Mouse (Mus musculus) layer of hippocampus, adult 11-12 months (tissue): Measurements from ENCODE around the gene Trak1.
"Not testable (repeated sequence)": the region's sequence is repeated elsewhere in the genome, so short reads cannot be mapped to it uniquely, and the experiment has no call there.

Experiments
- DNase-seq: peaks from one replicate; pipeline ENCODE4 v3.0.0; 2022; ENCODE audit warnings: low spot score

Gene Trak1

DNA sequence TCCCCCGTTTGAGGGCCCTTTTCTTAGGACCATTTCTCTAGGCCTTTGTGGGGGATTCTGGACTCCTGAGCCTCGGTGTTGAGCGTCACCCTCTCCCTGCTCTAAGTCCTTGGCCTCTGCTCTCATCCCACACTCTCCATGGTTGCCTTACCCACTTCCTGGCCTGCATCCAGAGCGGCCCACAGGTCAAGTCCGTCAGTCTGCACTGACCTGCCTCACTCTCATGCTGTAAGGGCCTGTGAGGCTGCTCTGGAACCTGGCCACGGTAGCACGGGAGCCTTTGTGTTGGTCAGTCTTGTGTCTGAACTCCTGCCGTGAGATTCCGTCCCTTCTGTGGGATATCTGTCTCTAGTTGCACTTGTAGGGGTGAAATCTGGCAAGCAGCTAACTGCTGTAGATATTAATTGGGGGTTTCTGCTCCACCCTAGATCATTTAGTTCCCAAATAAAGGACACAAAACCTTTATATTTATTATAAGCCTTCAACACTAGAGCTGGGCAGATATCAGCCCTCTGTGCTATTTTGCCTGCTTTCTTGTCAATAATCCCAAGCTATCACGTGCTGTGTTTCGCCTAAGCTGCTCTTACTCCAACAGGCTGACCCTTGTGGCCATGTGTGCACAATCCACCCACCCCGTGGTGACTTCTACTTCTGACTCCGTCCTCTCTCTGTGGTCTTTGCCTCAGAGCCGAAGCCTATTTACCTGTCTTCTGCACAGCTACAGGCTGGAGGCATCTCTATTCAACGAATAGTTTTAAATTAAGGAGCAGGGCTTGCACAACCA is 136.6 kb downstream of the Trak1 start:
- no peak for DNase-seq

DNA sequence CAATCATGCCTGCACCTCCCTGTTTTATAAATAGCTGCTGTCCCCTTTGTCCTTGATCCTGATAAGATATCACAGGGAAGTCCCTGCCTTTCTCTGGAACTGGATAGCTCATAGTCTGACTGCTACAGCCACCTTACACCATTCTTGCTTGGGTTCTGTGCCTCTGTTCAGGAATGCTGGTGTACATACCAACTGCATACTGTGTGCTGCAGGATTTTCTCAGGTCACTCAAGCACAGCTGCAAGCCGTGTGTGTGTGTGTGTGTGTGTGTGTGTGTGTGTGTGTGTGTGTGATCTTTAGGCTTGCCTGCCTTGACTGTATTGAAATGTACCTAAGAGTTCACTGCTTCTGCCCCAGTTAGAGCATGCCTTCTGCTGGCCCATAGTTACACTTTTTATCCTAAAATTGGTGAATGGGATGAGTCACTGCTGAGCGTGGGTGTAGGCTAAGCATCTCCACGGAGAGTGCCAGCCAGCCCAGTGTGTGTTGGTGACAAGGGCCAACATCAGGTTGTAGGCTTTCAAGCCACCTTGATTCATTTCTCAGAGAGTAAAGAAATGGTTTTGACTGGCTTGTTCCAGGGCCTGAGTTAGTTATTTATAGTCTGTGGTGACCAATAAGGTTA is 138.1 kb downstream of the Trak1 start:
- DNase-seq, result no peak

DNA sequence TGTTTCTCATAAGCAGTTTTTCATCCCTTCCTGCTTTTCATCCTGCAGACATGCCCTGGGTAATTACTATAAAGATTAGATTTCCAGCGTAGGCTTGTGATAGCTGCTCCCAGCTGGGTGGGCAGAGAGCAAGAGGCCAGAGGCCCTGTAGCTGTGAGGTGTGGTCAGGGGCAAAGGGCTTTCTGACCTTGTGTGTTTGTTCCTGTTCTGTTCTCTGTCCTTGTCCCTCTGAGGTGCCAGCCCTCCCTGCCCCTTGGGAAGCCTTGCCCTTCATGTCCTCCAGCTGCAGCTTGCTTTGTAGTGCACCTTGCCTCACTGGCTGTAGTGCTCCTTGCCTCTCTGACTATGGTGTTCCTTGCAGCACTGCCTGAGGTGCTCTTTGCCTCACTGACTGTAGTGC is 139.2 kb downstream of the Trak1 start:
- no peak for DNase-seq

GRCm38 (mm10) chr9:121442145-121442544 is 144.8 kb downstream of the Trak1 start:
- DNase-seq, result no peak

DNA sequence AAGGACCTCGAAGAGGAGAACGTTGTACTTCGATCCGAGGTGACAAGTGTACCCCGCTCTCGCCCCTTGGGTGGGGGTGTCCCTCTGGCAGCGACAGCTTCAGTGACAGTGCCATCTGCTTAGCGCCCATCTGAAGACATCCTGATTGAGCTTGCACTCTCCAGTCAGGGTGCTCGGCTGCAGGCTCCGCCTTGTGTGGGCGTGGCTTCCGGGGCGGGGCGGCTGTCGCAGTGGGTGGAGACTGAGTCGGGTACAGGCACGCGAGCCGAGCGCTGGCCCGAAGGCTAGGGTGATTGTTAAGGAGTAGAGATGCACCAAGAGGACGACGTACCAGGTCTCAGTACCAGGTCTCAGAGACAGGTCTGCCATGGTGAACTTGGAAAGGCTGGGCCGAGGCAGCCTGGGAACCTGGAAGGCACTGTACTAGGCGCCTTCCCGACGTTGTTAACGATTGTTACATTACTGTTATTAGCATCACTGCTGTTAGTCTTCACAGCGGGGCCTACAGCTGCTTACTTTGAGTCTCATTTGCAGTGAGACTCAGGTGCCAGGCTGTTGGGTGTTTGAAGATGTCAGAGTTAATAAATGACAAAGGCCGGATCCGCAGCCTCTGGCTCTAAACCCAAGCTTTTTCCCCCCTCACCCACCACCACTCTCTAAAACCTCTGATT is 146.5 kb downstream of the Trak1 start:
- DNase-seq, result no peak

DNA sequence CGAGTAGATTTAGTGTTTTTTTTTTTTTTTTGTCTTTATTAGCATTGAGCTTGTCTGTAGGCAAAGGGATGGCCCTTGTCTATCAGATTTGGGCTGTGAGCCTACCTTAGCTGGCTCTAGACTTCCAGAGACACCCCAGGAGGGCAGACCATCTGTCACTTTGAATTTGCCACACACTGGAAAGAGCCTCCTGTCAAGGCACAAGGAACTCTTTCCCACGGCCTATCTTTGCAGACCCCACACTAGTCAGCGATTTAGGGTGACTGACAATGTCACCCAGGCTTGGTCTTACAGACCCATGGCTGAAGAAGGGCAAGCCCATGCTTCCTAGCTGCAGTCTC is 147.0 kb downstream of the Trak1 start:
- no peak for DNase-seq

- peak; percentile 44 for DNase-seq
Observed at GRCm38 (mm10) chr9:121445364-121445763, 148.1 kb downstream of the Trak1 start.

DNA sequence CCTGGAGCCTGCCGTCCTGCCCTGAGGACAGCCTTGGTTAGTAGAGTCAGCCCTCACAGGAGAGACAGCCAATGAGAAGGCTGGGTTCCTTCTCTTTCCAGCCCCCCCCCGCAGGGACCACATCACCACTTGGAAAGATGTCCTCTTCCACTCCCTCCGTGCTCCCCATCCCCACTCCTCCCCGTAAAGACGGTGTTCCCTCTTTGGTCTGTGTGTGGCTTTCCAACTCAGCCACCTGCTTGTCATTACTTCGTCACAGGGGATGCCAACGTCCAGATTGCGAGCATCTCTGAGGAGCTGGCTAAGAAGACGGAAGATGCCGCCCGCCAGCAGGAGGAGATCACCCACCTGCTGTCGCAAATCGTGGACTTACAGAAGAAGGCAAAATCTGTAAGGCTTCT is 149.1 kb downstream of the Trak1 start:
- DNase-seq, result peak; percentile 58

GRCm38 (mm10) chr9:121452342-121452942 is 155.1 kb downstream of the Trak1 start:
- DNase-seq, result not testable (repeated sequence)

GRCm38 (mm10) chr9:121454891-121455290 is 157.6 kb downstream of the Trak1 start:
- DNase-seq, result no peak

GRCm38 (mm10) chr9:121456739-121457515 is 159.6 kb downstream of the Trak1 start:
- DNase-seq, result no peak

DNA sequence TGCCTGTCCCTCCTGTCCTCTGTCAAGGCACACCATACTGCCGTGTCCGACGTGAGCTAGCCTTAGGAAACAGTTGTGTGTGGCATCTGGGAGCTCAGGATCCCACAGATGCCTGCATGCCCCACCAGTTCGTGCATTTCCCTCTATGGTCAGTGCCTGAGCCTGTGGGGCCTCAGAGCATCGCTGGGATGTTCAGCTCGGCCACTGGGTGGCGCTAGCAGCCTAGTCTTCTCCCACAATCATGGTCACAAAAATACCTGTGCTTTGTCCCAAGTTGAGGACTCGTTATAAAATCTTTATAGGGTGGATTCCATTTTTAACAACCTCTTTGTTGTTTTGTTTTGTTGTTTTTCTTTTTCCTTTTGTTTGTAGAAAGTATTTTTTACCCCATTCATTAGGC is 161.2 kb downstream of the Trak1 start:
- peak; percentile 54 for DNase-seq

GRCm38 (mm10) chr9:121459950-121460349 is 162.6 kb downstream of the Trak1 start:
- no peak for DNase-seq

DNA sequence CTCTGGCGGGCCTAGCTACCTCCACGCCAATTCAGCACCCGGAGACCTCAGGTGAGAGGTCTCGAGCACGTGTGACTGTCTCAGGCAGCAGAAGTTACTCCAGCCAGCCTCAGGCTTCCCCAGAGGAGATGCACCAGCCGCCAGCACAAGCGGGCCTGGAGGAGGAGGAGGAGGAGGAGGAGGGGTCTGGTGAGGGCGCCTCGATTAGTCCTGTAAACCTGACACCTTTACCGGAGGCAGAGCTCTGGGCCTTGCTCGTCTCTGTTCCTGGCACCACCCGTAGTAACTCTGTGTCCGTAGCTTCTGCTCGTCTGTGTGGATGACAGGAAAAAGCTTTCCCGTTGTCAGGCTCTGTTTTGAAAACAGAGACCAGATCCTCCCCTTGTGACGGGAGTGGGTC is 163.2 kb downstream of the Trak1 start:
- no peak for DNase-seq

GRCm38 (mm10) chr9:121467460-121467859 is 170.2 kb downstream of the Trak1 start:
- DNase-seq, result no peak

- no peak for DNase-seq
Observed at GRCm38 (mm10) chr9:121469711-121470110, 172.4 kb downstream of the Trak1 start.

GRCm38 (mm10) chr9:121474771-121475170 is 177.5 kb downstream of the Trak1 start:
- DNase-seq, result no peak

DNA sequence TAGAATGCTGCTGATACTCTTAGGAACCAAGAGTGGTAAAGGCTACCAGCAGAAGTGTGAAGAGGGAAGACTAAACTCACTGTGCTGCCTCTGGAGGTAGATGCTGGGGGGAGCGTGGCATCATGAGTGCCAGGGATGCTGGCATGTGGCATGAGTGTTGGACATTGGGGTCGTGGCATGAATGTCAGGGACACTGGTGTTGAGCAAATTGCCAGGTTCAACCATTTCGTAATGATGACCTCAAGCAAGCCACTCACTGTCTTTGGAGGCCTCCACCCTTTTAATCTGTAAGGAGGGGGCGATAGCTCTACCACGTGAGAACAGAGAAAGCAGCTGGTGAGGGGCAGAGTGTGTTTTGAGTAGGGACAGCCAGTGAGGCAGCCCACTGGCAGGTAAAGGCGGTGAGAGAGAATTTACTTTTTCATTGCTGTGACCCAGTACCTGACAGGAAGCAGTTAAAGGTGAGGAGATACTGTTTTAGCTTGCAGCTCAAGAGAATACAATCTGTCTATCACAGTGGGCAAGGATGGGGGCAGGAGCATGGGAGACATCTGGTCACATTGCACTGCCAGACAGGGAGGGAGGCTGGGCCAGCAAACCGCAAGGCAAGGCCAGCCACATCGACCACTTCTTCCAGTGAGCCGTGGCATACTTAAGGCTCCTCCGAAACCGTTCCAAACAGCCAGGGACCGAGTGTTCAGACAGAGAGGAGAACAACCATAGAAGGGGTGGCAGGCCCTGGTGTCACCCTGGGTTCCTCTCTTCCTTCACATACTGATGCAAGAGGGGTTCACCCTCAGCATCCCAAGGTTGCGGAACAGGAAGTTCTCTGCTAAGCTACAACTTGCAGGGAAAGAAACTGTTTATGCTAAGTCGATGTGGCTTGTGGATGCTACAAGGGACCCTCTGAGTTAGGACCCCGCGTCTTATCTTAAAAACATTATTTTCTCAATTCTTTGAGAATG is 178.5 kb downstream of the Trak1 start:
- no peak for DNase-seq

DNA sequence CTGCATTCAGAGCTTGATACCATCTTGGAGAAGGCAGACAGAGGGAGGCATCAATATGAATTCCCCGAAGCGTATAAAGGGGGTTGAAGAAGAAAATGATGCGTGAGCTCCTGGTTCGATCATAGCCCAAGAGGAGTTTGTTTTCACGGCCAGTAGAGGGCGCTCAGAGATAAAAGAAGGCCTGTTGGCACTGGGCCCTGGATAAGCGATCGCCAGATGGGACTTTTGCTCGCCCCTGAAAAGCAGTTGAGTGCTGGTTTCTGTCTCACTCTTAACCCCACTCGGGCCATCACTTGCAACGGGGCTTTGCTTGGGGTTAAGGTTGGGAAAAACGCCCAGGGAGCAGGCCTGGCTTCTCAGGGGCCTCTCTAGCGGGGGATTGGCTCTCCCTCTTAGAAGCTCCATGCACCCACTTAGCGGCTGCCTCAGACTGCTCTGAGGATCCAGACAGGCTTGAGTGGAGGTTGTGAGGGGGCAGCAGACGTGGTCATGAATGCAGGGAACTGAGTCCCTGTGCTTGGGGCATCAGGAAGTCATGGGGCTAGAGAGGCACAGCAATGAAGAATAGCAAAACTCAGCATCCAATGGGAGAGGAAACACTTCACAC is 180.1 kb downstream of the Trak1 start:
- peak; percentile 79 for DNase-seq

DNA sequence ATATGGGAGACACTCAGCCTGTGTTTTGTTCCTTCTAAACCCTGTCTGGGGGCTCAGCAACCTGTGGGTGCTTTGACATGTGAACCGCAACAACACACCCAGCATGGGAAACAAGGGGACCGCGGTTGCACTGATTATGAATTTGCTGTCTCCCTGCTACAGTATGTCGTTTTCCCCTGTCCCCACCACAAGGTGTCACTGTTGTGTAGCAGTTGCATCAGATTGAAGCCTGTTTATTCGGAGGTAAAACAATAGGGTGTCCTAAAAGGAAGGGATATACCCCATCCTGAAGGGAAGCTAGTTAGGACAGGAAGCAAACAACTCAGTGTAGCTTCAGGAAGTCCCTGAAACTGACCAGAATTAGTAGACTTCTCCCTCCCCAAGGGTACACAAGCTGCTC is 182.2 kb downstream of the Trak1 start:
- DNase-seq, result peak; percentile 80
